Mouse (Mus musculus): Measurements from ENCODE around the gene Exosc8.
"Not testable (repeated sequence)": the region's sequence is repeated elsewhere in the genome, so short reads cannot be mapped to it uniquely, and the experiment has no call there.

Gene Exosc8

GRCm38 (mm10) chr3:54736101-54736927 lies 1.1 kb upstream of the Exosc8 start:
- DNase-seq (ENCODE audit: low spot score in 2 of 2), result peak in 1 of 2 experiments; percentile 10

DNA sequence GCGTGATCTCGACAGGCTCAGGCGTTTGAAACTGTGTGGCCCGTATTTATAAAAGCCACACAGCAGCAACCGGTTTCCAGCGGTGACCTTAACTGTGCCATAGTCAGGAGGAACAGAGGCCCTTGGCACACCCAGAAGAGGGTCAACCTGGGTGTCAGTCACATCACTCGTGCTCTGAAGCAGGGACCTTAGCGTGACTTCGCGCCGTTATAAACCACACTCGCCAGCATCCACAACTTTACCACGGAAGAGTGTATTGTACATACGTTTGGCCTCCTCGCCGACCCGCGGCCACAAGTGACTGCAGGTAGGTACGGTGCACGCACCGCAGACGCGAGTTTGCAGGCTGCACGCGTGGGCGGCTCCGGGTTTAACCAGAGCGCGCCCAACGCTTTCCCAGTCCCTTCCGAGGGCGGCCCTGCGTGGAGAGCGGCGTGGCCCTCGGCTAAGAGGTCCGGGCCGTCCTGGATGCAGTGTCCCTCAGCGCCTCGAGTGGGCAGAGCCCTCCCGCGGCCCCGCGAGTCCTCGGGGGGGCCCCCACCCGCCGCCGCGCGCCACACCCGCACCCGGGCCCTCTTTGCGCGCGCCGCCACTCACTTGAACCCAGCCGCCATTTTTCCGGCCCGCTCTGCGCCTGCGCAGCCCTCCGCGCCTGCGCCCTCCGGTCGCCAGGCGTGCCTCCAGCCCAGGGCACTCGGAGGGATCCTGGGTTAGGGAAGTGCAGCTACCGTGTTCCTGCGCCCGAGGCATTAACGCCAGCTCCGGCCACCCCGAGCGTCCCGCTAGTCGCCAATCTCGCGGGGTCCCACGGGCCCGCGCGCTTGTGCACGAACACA lies 564 bp downstream of the Exosc8 start:
- peak; percentile 79 for DNase-seq (ENCODE audit: low spot score in 2 of 2)

DNA sequence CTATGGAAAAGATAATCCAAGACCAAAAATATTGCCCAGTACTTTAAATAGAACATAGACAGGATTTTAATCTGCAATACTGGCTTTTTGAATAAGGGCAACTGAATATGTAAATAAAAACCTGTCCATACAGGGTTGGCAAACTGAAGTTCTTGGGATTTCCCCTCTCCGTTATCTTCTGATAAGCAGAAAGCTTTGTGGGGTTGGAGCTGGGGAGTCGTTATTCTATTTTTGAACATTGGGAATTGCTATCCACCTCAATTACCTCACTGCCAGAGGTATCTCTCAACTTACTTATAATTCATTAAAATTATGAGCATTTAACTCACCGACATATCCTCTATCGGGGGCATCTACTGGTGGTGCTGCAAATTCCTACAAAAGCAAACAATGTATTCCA lies 2.8 kb downstream of the Exosc8 start:
- DNase-seq (ENCODE audit: low spot score in 2 of 2), result no peak

- DNase-seq (ENCODE audit: low spot score in 2 of 2), result no peak
Measured at GRCm38 (mm10) chr3:54731626-54732150, 3.5 kb downstream of the Exosc8 start.

- no peak for DNase-seq (ENCODE audit: low spot score in 2 of 2)
Measured at GRCm38 (mm10) chr3:54728100-54728499, 7.1 kb downstream of the Exosc8 start.

- DNase-seq (ENCODE audit: low spot score in 2 of 2), result no peak
Measured at GRCm38 (mm10) chr3:54727588-54727987, 7.6 kb downstream of the Exosc8 start.

GRCm38 (mm10) chr3:54725344-54725743 lies 9.8 kb downstream of the Exosc8 start:
- no peak for DNase-seq (ENCODE audit: low spot score in 2 of 2)

- peak in 1 of 2 experiments; percentile 8 for DNase-seq (ENCODE audit: low spot score in 2 of 2)
Measured at GRCm38 (mm10) chr3:54723741-54724500, 11.3 kb downstream of the Exosc8 start.

GRCm38 (mm10) chr3:54718947-54719346 lies 16.2 kb downstream of the Exosc8 start:
- no peak for DNase-seq (ENCODE audit: low spot score in 2 of 2)

- DNase-seq (ENCODE audit: low spot score in 2 of 2), result no peak
Measured at GRCm38 (mm10) chr3:54717348-54717747, 17.8 kb downstream of the Exosc8 start.

DNA sequence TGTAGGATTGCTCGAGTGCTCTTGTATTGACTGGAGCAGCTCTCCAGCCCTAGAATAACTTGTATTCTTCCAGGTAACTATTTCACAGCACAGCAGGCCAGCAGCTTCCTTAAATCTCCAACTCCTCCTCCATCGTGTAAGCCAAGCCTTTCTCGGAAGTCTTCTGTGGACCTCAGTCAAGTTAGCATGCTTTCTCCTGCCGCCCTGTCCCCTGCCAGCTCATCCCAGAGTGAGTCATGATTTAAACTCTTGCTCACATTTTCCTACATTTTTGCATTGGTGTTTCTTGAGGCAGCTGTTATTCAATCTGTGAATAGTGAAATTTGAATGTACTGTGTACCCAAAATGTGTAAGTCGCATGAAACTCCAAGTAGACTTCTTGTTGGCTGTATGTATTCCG lies 19.7 kb downstream of the Exosc8 start:
- no peak for DNase-seq (ENCODE audit: low spot score in 2 of 2)

DNA sequence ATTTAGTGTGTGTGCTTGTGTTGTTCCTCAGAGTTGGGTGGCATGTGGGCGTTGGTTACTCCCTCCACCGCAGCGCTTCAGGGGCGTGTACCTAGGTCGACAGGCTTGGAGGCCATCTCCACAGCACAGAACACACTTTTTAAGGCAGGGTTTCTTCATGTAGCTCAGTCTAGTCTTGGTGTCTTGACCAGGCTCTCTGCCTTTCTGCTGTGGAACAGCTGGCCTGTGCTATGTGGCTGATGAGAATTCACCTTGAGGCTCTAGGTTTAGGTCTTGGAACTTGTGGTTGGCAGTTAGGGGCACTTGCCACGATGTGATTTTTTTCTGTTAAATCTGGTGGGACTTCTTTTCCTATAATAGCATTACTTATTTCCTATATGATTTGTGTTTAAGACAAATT lies 20.9 kb downstream of the Exosc8 start, which contains the start of gene Gm21958:
Gene Gm21958, minus strand, starts transcription at position 101 of the 400 bp plus-strand sequence.
- no peak for DNase-seq (ENCODE audit: low spot score in 2 of 2)

DNA sequence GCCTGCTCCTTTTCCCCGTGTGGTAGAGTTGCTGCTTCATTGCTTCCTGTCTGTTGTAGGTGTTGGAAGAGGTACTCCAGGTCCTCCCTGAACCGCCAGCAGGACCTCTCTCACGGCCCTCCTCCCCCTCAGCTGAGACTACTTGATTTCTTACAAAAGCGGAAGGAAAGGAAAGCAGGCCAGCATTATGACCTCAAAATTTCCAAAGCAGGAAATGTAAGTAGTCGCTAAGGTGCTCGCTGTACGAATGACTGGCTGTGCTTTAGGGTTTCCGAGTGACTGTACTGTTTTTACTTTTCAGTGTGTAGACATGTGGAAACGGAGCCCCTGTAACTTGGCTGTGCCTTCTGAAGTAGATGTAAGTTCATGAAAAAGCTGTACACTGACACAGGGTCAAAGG lies 26.2 kb downstream of the Exosc8 start:
- DNase-seq (ENCODE audit: low spot score in 2 of 2), result no peak

DNA sequence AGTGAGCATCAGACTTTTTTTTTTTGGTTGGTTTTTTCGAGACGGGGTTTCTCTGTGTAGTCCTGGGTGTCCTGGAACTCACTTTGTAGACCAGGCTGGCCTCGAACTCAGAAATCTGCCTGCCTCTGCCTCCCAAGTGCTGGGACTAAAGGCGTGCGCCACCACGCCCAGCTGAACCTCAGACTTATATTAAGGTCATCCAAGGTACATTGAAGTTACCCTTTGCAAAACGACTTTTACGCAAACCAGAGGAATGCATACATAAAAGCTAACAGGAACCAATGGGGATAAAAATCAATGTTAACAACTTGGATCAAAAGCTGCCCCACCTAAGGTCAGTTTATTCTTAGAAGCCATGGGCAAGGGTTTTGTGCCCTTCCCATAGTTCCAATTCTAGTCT lies 31.1 kb downstream of the Exosc8 start:
- DNase-seq (ENCODE audit: low spot score in 2 of 2), result not testable (repeated sequence)

DNA sequence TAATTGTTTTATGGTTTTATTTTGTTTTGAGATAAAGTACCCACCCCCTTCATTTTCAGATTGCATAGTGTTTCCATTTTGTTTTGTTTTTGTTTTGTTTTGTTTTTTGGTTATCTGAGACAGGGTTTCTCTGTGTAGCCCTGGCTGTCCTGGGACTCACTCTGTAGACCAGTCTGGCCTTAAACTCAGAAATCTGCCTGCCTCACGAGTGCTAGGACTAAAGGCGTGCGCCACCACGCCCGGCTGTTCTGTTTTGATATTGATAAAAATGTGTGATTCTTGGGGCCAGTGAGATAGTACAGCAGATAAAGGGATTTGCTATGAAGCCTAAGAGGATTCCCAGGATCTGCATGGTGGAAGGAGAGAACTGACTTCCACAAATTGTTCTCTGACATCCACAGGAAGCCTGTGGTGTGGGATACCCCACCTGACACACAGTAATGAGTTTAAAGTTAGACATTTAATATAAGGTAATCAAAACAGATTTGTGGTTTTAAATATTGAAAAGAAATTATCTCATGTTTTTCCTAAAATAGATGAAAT lies 35.4 kb downstream of the Exosc8 start:
- DNase-seq (ENCODE audit: low spot score in 2 of 2), result no peak

DNA sequence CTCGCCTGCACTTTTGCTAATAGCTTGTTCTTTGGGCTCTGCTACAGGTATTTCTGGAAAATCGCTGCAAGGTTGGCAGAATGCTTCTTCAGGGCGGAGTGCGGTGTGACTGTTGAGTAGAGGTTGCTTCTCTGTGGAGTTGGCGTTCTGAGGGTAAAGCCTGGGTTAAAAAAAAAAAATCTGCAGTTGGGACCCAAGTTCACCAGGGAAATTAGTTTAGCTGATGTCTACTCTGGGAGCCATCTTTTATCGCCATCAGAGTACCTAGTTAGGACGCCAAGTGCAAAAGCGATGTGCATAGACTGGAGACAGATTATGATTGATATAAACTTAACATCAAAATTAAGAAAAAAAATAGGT lies 42.2 kb downstream of the Exosc8 start:
- DNase-seq (ENCODE audit: low spot score in 2 of 2), result no peak

DNA sequence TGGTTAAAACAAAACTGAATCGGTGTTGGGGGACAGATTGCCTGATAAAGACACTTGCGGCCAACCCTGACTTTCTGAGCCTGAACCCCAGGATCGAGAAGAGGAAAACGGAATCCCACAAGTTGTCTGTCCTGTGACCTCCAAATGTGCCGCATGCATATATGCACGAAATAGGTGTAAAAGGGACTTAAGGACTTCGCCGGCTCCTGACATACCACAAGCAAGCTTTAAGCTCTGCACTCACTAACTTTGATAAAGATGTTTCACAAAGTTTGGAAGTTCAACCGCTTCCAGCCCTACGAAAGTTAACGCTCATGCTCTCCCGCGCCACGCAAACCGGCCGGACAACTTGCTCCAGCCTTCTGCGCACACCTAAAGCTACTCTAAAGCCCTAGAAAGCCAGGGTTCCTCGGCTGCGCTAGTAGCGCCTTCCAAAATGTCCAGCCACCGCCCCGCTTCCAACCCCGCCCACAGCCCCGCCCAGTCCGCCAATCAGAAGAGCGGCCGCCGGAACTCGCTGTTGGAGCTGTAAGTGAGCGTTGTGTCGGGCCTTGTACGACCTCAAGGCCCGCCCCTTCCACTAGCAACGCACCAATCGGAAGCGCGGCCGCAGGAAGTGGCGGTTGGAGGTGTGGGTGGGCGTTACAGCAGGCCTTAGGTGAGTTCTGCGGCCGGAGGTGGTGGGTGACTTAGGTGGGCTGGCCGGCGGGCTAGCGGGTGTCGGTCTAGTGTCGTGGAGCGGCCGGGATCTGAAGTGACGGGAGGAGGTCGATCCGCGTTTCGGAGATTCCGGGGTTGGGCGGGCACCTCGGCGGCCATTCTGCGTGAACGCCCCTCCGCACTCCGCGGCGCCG lies 42.8 kb downstream of the Exosc8 start, which contains the start of gene Supt20:
Gene Supt20, plus strand, starts transcription at position 606 of the 854 bp plus-strand sequence.
- peak; percentile 86 to 88 for DNase-seq (ENCODE audit: low spot score in 2 of 2)

DNA sequence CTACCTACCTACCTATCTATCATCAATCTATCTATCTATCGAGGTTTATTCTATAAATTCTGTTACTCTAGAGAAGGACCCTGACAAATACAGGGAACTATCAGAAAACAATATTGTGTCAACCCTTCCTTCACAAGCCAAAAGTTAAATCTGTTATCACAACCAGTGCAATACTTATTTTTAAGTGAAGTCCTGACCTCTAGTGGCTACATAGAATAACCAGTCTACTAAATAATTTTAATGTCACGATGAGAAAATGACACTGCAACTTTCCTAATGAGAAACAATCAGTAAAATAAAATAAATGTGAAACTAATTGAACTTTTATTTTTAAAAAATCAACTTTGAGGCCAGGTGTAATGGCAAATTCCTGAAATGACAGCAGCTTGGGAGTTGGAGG lies 46.1 kb downstream of the Exosc8 start:
- no peak for DNase-seq (ENCODE audit: low spot score in 2 of 2)

DNA sequence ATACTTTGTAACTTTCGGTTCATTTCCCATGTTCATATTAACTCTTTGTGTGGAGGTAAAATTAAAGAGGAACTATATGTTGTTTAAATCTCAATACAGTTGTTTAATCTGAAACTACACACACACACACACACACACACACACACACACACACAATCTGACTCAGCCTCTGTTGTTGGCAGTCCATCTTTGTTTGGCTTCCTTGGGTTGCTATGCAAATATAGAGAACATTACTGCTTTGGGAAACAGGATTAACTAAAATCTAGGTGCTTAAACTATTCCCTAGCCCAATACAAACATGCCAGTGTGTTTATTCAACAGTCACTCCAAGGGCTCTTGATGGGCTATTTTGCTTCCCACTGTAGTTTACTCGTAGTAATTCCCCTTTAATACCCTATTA lies 47.9 kb downstream of the Exosc8 start:
- DNase-seq (ENCODE audit: low spot score in 2 of 2), result peak in 1 of 2 experiments; percentile 29

GRCm38 (mm10) chr3:54685202-54685601 lies 50.0 kb downstream of the Exosc8 start:
- no peak for DNase-seq (ENCODE audit: low spot score in 2 of 2)
